Mouse (Mus musculus): Measurements from ENCODE around the gene Leng8. TPM values are rescaled to one million over a fixed set of nuclear protein-coding genes. Genes with fewer than 3 reads are reported as not detected.

The Leng8 gene
- polyA plus RNA-seq, 1 experiment, result 21.2 TPM

- no peaks in the 10 kb centered on the region for H3K36me3 ChIP-seq (ENCODE audit: control insufficient read depth)
- no peaks in the 10 kb centered on the region for H3K9me3 ChIP-seq (ENCODE audit: control insufficient read depth, low read length)
- no peaks in the 10 kb centered on the region for H3K27me3 ChIP-seq (ENCODE audit: control insufficient read depth)
- no peaks in the 10 kb centered on the region for H3K4me1 ChIP-seq (ENCODE audit: control insufficient read depth)
- no peak overlapping the region for H3K4me3 ChIP-seq (replicated peaks)
- TF ChIP-seq TAL1 (IDR thresholded peaks at IDR 0.05; ENCODE audit: low read length), result no peak
- TF ChIP-seq GATA1 (IDR thresholded peaks at IDR 0.05; ENCODE audit: low read length), result no peak
These were observed 25.1 kb upstream of the Leng8 start for GRCm38 (mm10) chr7:4111766-4112165.

GRCm38 (mm10) chr7:4117050-4117814 is 19.6 kb upstream of the Leng8 start:
- Histone ChIP-seq H3K36me3 (ENCODE audit: control insufficient read depth) (no peaks in the 10 kb centered on the region), H3K4me1 (ENCODE audit: control insufficient read depth) (no peaks in the 10 kb centered on the region), H3K4me3 (replicated peaks) (no peak overlapping the region), H3K9me3 (ENCODE audit: control insufficient read depth, low read length) (no peaks in the 10 kb centered on the region), H3K27me3 (ENCODE audit: control insufficient read depth) (peaks cover 37% of the 10 kb centered on the region)
- TF ChIP-seq GATA1 (IDR thresholded peaks at IDR 0.05; ENCODE audit: low read length) (no peak), TAL1 (IDR thresholded peaks at IDR 0.05; ENCODE audit: low read length) (no peak)

GRCm38 (mm10) chr7:4119344-4119902 is 17.4 kb upstream of the Leng8 start, which contains the start of gene Ttyh1:
Ttyh1 (plus strand) TSS chr7:4119408.
- TF ChIP-seq TAL1 (IDR thresholded peaks at IDR 0.05; ENCODE audit: low read length) (no peak), GATA1 (IDR thresholded peaks at IDR 0.05; ENCODE audit: low read length) (no peak)
- peaks cover 2% of the 10 kb centered on the region; the same call in 1 of the 2 replicates for H3K4me1 ChIP-seq (ENCODE audit: control insufficient read depth)
- peaks cover 39% of the 10 kb centered on the region for H3K27me3 ChIP-seq (ENCODE audit: control insufficient read depth)
- no peak within 1 kb of the TSS for H3K4me3 ChIP-seq (replicated peaks)
- H3K9me3 ChIP-seq (ENCODE audit: control insufficient read depth, low read length), result no peaks in the 10 kb centered on the region
- no peaks in the 10 kb centered on the region for H3K36me3 ChIP-seq (ENCODE audit: control insufficient read depth)

GRCm38 (mm10) chr7:4119976-4120921 is 16.6 kb upstream of the Leng8 start:
- Histone ChIP-seq H3K4me1 (ENCODE audit: control insufficient read depth) (peaks cover 2% of the 10 kb centered on the region; the same call in 1 of the 2 replicates), H3K36me3 (ENCODE audit: control insufficient read depth) (no peaks in the 10 kb centered on the region), H3K27me3 (ENCODE audit: control insufficient read depth) (peaks cover 39% of the 10 kb centered on the region), H3K4me3 (replicated peaks) (no peak overlapping the region), H3K9me3 (ENCODE audit: control insufficient read depth, low read length) (no peaks in the 10 kb centered on the region)
- no peak for TF ChIP-seq TAL1 (IDR thresholded peaks at IDR 0.05; ENCODE audit: low read length)
- no peak for TF ChIP-seq GATA1 (IDR thresholded peaks at IDR 0.05; ENCODE audit: low read length)

- Histone ChIP-seq H3K36me3 (ENCODE audit: control insufficient read depth) (no peaks in the 10 kb centered on the region), H3K9me3 (ENCODE audit: control insufficient read depth, low read length) (no peaks in the 10 kb centered on the region), H3K4me1 (ENCODE audit: control insufficient read depth) (peaks cover 2% of the 10 kb centered on the region; the same call in 1 of the 2 replicates), H3K4me3 (replicated peaks) (no peak overlapping the region), H3K27me3 (ENCODE audit: control insufficient read depth) (peaks cover 39% of the 10 kb centered on the region)
- no peak for TF ChIP-seq GATA1 (IDR thresholded peaks at IDR 0.05; ENCODE audit: low read length)
- TF ChIP-seq TAL1 (IDR thresholded peaks at IDR 0.05; ENCODE audit: low read length), result no peak
These were observed 14.6 kb upstream of the Leng8 start for GRCm38 (mm10) chr7:4122076-4122768.

- Histone ChIP-seq H3K36me3 (ENCODE audit: control insufficient read depth) (no peaks in the 10 kb centered on the region), H3K9me3 (ENCODE audit: control insufficient read depth, low read length) (no peaks in the 10 kb centered on the region), H3K4me3 (replicated peaks) (no peak overlapping the region), H3K4me1 (ENCODE audit: control insufficient read depth) (peaks cover 2% of the 10 kb centered on the region; the same call in 1 of the 2 replicates), H3K27me3 (ENCODE audit: control insufficient read depth) (peaks cover 39% of the 10 kb centered on the region)
- TF ChIP-seq GATA1 (IDR thresholded peaks at IDR 0.05; ENCODE audit: low read length), result no peak
- TF ChIP-seq TAL1 (IDR thresholded peaks at IDR 0.05; ENCODE audit: low read length), result no peak
These were observed 14.1 kb upstream of the Leng8 start for GRCm38 (mm10) chr7:4122783-4123182.

GRCm38 (mm10) chr7:4123732-4124131 is 13.1 kb upstream of the Leng8 start:
- Histone ChIP-seq H3K36me3 (ENCODE audit: control insufficient read depth) (no peaks in the 10 kb centered on the region), H3K4me3 (replicated peaks) (no peak overlapping the region), H3K4me1 (ENCODE audit: control insufficient read depth) (peaks cover 2% of the 10 kb centered on the region; the same call in 1 of the 2 replicates), H3K27me3 (ENCODE audit: control insufficient read depth) (peaks cover 31% of the 10 kb centered on the region), H3K9me3 (ENCODE audit: control insufficient read depth, low read length) (no peaks in the 10 kb centered on the region)
- TF ChIP-seq GATA1 (IDR thresholded peaks at IDR 0.05; ENCODE audit: low read length) (no peak), TAL1 (IDR thresholded peaks at IDR 0.05; ENCODE audit: low read length) (no peak)

- H3K9me3 ChIP-seq (ENCODE audit: control insufficient read depth, low read length), result no peaks in the 10 kb centered on the region
- no peak overlapping the region for H3K4me3 ChIP-seq (replicated peaks)
- peaks cover 2% of the 10 kb centered on the region; the same call in 1 of the 2 replicates for H3K4me1 ChIP-seq (ENCODE audit: control insufficient read depth)
- no peak for TF ChIP-seq GATA1 (IDR thresholded peaks at IDR 0.05; ENCODE audit: low read length)
- no peak for TF ChIP-seq TAL1 (IDR thresholded peaks at IDR 0.05; ENCODE audit: low read length)
- H3K27me3 ChIP-seq (ENCODE audit: control insufficient read depth), result peaks cover 25% of the 10 kb centered on the region
- no peaks in the 10 kb centered on the region for H3K36me3 ChIP-seq (ENCODE audit: control insufficient read depth)
These were observed 12.5 kb upstream of the Leng8 start for GRCm38 (mm10) chr7:4124315-4124759.

All from erythroblast, embryonic 14.5 days (primary cell).